Mouse (Mus musculus): Measurements from ENCODE around the gene Ddc.

- TF ChIP-seq CTCF (IDR thresholded peaks at IDR 0.05; ENCODE audit: extremely low read depth, insufficient read length, insufficient replicate concordance, low read depth, low read length) = no peak
- TF ChIP-seq POLR2A (IDR thresholded peaks at IDR 0.05; ENCODE audit: low read depth, low read length) = no peak
Measured at GRCm38 (mm10) chr11:11833100-11833499, 64.8 kb downstream of the Ddc start.

All from small intestine, adult 2 months (tissue).